Mouse (Mus musculus): ENCODE results near the gene Glyr1.

Gene Glyr1

GRCm38 (mm10) chr16:5049774-5050234 lies at the start of gene Glyr1, which contains the start of gene Ubn1:
Glyr1 (minus strand) TSS chr16:5049863.
Ubn1 (plus strand) TSS chr16:5050057.
- peak; percentile 99 to 100 for DNase-seq (ENCODE audit: inconsistent age in 2 of 2, low spot score in 1 of 2)

- DNase-seq (ENCODE audit: inconsistent age in 2 of 2, low spot score in 1 of 2) = no peak
These were observed 46.8 kb upstream of the Glyr1 start for GRCm38 (mm10) chr16:5096504-5096903.

- peak in 1 of 2 experiments; percentile 44 for DNase-seq (ENCODE audit: inconsistent age in 2 of 2, low spot score in 1 of 2)
These were observed 43.6 kb upstream of the Glyr1 start for GRCm38 (mm10) chr16:5093285-5093684.

- no peak for DNase-seq (ENCODE audit: inconsistent age in 2 of 2, low spot score in 1 of 2)
These were observed 39.4 kb upstream of the Glyr1 start for GRCm38 (mm10) chr16:5089021-5089420.

- no peak for DNase-seq (ENCODE audit: inconsistent age in 2 of 2, low spot score in 1 of 2)
These were observed 36.5 kb upstream of the Glyr1 start for GRCm38 (mm10) chr16:5086179-5086578.

- DNase-seq (ENCODE audit: inconsistent age in 2 of 2, low spot score in 1 of 2) = no peak
These were observed 35.5 kb upstream of the Glyr1 start for GRCm38 (mm10) chr16:5085196-5085595.

GRCm38 (mm10) chr16:5074341-5074740 lies 24.7 kb upstream of the Glyr1 start:
- DNase-seq (ENCODE audit: inconsistent age in 2 of 2, low spot score in 1 of 2) = peak; percentile 53 to 80

- DNase-seq (ENCODE audit: inconsistent age in 2 of 2, low spot score in 1 of 2) = no peak
These were observed 22.3 kb upstream of the Glyr1 start for GRCm38 (mm10) chr16:5071974-5072373.

GRCm38 (mm10) chr16:5070321-5070720 lies 20.7 kb upstream of the Glyr1 start:
- DNase-seq (ENCODE audit: inconsistent age in 2 of 2, low spot score in 1 of 2) = peak; percentile 77 to 86

- DNase-seq (ENCODE audit: inconsistent age in 2 of 2, low spot score in 1 of 2) = no peak
These were observed 13.8 kb upstream of the Glyr1 start for GRCm38 (mm10) chr16:5063472-5063871.

- DNase-seq (ENCODE audit: inconsistent age in 2 of 2, low spot score in 1 of 2) = peak in 1 of 2 experiments; percentile 52
These were observed 8.5 kb upstream of the Glyr1 start for GRCm38 (mm10) chr16:5058114-5058513.

- DNase-seq (ENCODE audit: inconsistent age in 2 of 2, low spot score in 1 of 2) = peak in 1 of 2 experiments; percentile 85
These were observed 818 bp upstream of the Glyr1 start for GRCm38 (mm10) chr16:5050251-5051110.

- DNase-seq (ENCODE audit: inconsistent age in 2 of 2, low spot score in 1 of 2) = no peak
These were observed 385 bp downstream of the Glyr1 start for GRCm38 (mm10) chr16:5049182-5049773.

- DNase-seq (ENCODE audit: inconsistent age in 2 of 2, low spot score in 1 of 2) = no peak
These were observed 4.3 kb downstream of the Glyr1 start for GRCm38 (mm10) chr16:5045322-5045721.

- DNase-seq (ENCODE audit: inconsistent age in 2 of 2, low spot score in 1 of 2) = no peak
These were observed 12.9 kb downstream of the Glyr1 start for GRCm38 (mm10) chr16:5036649-5037234.

- peak; percentile 45 to 63 for DNase-seq (ENCODE audit: inconsistent age in 2 of 2, low spot score in 1 of 2)
These were observed 14.1 kb downstream of the Glyr1 start for GRCm38 (mm10) chr16:5035591-5035990.

GRCm38 (mm10) chr16:5029847-5030246 lies 19.8 kb downstream of the Glyr1 start:
- no peak for DNase-seq (ENCODE audit: inconsistent age in 2 of 2, low spot score in 1 of 2)

GRCm38 (mm10) chr16:5024021-5024420 lies 25.6 kb downstream of the Glyr1 start:
- DNase-seq (ENCODE audit: inconsistent age in 2 of 2, low spot score in 1 of 2) = no peak

- DNase-seq (ENCODE audit: inconsistent age in 2 of 2, low spot score in 1 of 2) = no peak
These were observed 35.1 kb downstream of the Glyr1 start for GRCm38 (mm10) chr16:5014578-5014977.

- peak; percentile 99 for DNase-seq (ENCODE audit: inconsistent age in 2 of 2, low spot score in 1 of 2)
These were observed 36.4 kb downstream of the Glyr1 start, which contains the start of gene Rogdi for GRCm38 (mm10) chr16:5013054-5013838. Rogdi (minus strand) TSS chr16:5013553.

Data from adrenal gland, adult (tissue).